Mouse (Mus musculus) CD8-positive naive resting alpha-beta T cell, adult 2 months (primary cell): Measurements from ENCODE around the gene Gm16440.
"Not testable (repeated sequence)": the region's sequence is repeated elsewhere in the genome, so short reads cannot be mapped to it uniquely, and the experiment has no call there.

Experiments used
- DNase-seq, 2 experiments: peaks; one replicate each; pipeline ENCODE4 v3.0.0; 2022; ENCODE audit warnings: low read depth in 2 of 2, low spot score in 2 of 2

The Gm16440 gene

DNA sequence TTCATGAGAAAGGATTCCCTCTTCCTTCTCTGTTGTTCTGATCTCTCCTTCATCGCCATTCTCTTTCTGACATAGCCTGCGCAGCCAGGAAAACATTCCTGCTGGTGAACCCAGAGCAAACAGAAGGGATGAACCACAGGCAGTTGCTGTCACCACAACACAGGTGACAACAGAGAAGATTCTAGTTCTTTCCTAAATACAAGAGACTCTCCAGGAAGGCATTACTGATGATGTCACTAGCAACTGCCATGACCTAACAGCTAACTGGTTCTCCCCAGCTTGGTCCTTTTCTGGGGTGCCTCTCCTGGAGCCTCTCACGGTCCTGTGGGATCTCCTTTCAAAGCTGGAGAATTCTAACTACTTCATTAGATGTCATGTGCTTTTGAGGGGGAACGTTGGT is at the start of gene Gm16440:
Gm16440 (minus strand) TSS at position 101 of the 400 bp plus-strand sequence.
- not testable (repeated sequence) for DNase-seq

DNA sequence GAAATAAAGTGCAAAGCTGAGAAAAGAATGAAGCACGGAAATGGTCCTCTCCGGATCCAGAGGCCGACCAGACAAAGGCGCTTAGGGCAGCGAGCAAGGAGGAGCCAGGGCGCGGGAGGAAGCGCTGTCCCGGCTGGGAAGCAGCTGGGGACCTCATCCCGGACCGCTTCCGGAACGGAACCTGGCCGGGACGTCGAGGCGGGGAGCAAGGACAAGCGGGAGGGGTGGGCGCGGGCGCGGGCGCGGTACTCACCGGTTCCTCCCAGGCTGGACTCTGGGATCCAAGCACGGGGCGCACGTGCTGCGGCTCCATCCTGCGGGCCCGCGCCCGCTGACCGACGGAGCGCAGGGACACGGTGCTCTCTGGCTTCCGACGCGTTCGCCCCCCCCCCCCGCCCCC is 36.6 kb upstream of the Gm16440 start:
- DNase-seq, result not testable (repeated sequence)

DNA sequence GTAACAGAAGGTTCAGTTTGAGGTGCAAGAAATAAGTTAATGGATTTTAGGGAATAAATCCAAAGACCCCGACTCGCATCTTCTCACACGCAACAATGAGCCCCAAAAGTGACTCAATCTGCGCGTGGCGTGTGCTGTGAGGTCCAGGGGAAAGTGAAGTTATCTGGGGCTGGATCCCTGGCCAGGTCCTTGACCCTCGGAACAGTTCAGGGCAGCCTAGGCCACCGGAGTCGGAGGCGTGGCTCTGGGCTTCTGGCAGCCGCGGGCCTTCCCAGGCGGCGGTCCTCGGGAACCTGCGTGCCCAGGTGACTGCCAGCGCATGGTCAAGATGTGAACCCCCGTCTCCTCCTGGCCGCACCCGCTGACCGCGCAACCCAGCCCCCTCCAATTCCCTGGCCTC is 36.2 kb upstream of the Gm16440 start:
- not testable (repeated sequence) for DNase-seq

DNA sequence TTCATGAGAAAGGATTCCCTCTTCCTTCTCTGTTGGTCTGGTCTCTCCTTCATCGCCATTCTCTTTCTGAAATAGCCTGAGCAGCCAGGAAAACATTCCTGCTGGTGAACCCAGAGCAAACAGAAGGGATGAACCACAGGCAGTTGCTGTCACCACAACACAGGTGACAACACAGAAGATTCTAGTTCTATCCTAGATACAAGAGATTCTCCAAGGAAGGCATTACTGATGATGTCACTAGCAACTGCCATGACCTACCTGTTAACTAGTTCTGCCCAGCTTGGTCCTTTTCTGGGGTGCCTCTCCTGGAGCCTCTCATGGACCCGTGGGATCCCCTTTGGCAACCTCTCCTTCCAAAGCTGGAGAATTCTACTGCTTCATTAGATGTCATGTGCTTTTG is 22.3 kb upstream of the Gm16440 start, which contains the start of gene Gm3591:
Gm3591 (minus strand) TSS at position 101 of the 400 bp plus-strand sequence.
- not testable (repeated sequence) for DNase-seq

DNA sequence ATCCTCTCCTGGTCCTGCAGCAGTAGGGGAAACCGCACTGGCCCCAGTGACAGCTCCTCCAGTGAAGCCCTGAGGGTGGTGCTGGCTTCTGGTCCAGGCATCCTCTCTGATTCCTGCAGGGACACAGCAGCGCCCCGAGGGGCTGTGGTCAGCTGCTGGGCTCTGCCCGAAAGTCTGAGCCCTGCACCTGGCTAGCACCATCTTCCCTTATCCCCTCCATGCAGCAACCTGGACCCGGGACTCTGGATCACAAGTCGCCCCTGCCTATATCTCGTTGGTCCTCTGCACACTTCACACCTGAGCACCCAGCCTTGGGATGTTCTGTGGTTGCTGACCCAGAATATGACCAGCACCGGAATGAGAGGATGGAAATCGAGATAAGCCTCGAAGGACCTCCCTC is 46.5 kb downstream of the Gm16440 start, which contains the start of gene Gm3618:
Gm3618 (minus strand) TSS at position 101 of the 400 bp plus-strand sequence.
- not testable (repeated sequence) for DNase-seq
